Mouse (Mus musculus): ENCODE measurements around the gene Frk. TPM values are rescaled to one million over a fixed set of nuclear protein-coding genes. Genes with fewer than 3 reads are reported as not detected.

Frk gene
- polyA plus RNA-seq, 1 experiment from 2014 or later: 0.33 TPM

Other genes starting within 250 kb of the Frk start
- gene Tspyl1, start 201.2 kb upstream of the Frk start, polyA plus RNA-seq (2015; fragmentation: Nextera tagmentation; extraction: Ambion mirVana): 128 and 149 TPM in 2 replicates
- 406 and 423 TPM in 2 replicates for gene Tspyl4, start 186.0 kb upstream of the Frk start, polyA plus RNA-seq (2015; fragmentation: Nextera tagmentation; extraction: Ambion mirVana)
- 0.15 and 0.46 TPM in 2 replicates for gene Col10a1, start 93.4 kb upstream of the Frk start, polyA plus RNA-seq (2015; fragmentation: Nextera tagmentation; extraction: Ambion mirVana)
- 1.7 and 1.8 TPM in 2 replicates for gene Nt5dc1, start 64.8 kb upstream of the Frk start, polyA plus RNA-seq (2015; fragmentation: Nextera tagmentation; extraction: Ambion mirVana)